Mouse (Mus musculus) liver, adult 2 months (tissue): ENCODE data around the gene Vwa3a. TPM values are rescaled to one million over a fixed set of nuclear protein-coding genes. Genes with fewer than 3 reads are reported as not detected.

Experiments used
- DNase-seq: peaks from one replicate; pipeline ENCODE4 v3.0.0-alpha.2; 2011; ENCODE audit warnings: low read depth, low spot score; ENCODE audit errors: extremely low read depth
- H3K27ac ChIP-seq: fragments of 200-500 bp; replicated peaks from 2 replicates; pipeline ENCODE4 v1.5.1; 2012; ENCODE audit warnings: low read depth, mild to moderate bottlenecking, control low read depth, inconsistent platforms, low read length; ENCODE audit not compliant: insufficient read depth
- H3K27me3 ChIP-seq: fragments of 200-500 bp; 2 replicates; pipeline ENCODE4 v1.6.1; 2012; ENCODE audit warnings: mild to moderate bottlenecking, moderate library complexity, low read length, inconsistent platforms; ENCODE audit not compliant: control insufficient read depth, insufficient read depth
- H3K36me3 ChIP-seq: fragments of 200-500 bp; 2 replicates; pipeline ENCODE4 v1.6.1; 2012; ENCODE audit warnings: low read length, inconsistent platforms; ENCODE audit not compliant: control insufficient read depth, insufficient read depth
- H3K4me1 ChIP-seq: fragments of 200-500 bp; 2 replicates; pipeline ENCODE4 v1.6.1; 2011; ENCODE audit warnings: low read length; ENCODE audit not compliant: control insufficient read depth, insufficient read depth
- H3K4me3 ChIP-seq: fragments of 200-500 bp; 2 replicates; pipeline ENCODE4 v1.5.1; 2011; ENCODE audit warnings: low read depth, mild to moderate bottlenecking, control low read depth, low read length, moderate library complexity; ENCODE audit not compliant: insufficient read depth
- H3K79me2 ChIP-seq: fragments of 200-500 bp; 2 replicates; pipeline ENCODE4 v1.6.1; 2012; ENCODE audit warnings: inconsistent platforms, mild to moderate bottlenecking, low read length, moderate library complexity; ENCODE audit not compliant: control insufficient read depth, insufficient read depth
- H3K9ac ChIP-seq: fragments of 200-500 bp; 2 replicates; pipeline ENCODE4 v1.6.1; 2012; ENCODE audit warnings: low read depth, mild to moderate bottlenecking, control low read depth, inconsistent platforms, low read length
- CTCF ChIP-seq: fragments of 200-500 bp; IDR thresholded peaks from 2 replicates; pipeline ENCODE4 v1.5.1; 2011; ENCODE audit warnings: low read depth, low read length, control low read depth
- POLR2A ChIP-seq: fragments of 200-500 bp; IDR thresholded peaks from 2 replicates; pipeline ENCODE4 v1.6.1; 2011; ENCODE audit warnings: low read length, control low read depth; ENCODE audit not compliant: insufficient read depth; ENCODE audit errors: extremely low read depth
- WGBS: fragments of 180-500 bp; shearing (Covaris S2); methylation state at CpG from one replicate; pipeline ENCODE4 v1.1.7; 2018; 5-methylcytosine and 5-hydroxymethylcytosine counted together
- polyA plus RNA-seq: library from polyadenylated mRNA; depleted of rRNA; stranded (reverse); fragments of >200 nt; gene quantifications from 2 replicates; pipeline ENCODE4 v1.2.3, GENCODE M21; 2012
- total RNA-seq: library from RNA; depleted of rRNA; stranded (reverse); fragments of >200 nt; gene quantifications from 2 replicates; pipeline ENCODE4 v1.2.3, GENCODE M21; 2014

Vwa3a gene
- total and polyA plus RNA-seq, 2 experiments: under 0.01 TPM; not detected in 1

DNA sequence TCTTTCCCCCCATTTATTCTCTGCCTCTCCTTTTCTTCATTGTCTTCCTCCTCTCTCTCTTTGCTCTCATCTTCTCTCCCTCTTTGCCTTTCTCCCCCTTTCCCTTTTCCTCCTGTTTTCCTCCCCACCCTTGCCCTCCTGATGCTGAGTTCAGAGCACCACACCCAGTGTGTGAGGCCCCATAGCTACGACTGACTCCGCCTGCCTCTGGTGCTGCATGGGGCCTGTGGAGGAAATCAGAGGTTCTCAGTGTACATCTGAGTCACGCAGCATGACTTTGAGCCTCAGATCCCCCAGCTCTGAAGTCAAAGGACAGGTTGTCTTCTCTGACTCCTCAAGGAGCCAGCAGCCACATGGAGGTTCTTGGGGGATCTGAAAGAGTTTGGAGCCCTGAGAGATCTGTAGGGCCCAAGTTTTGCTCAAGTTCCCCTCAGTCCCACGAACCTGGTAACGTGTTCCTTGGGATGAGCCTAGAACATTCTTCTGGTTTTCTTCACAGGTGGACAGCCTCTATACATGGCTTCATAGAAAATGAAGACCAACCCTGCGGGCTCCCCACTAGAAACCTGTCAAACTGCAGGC, 72.8 kb downstream of the Vwa3a start, which contains the start of gene Gm5737:
Gene Gm5737, plus strand, starts transcription at position 532 of the 582 bp plus-strand sequence.
- H3K36me3 ChIP-seq: no peaks in the 10 kb centered on the region
- no peak within 1 kb of the TSS for H3K4me3 ChIP-seq
- DNase-seq: no peak
- H3K4me1 ChIP-seq: no peaks in the 10 kb centered on the region
- H3K27ac ChIP-seq: no peak within 1 kb of the TSS
- no peaks in the 10 kb centered on the region for H3K79me2 ChIP-seq
- WGBS: 82% methylated on average over 6 of the region's 6 CpGs
- H3K9ac ChIP-seq: no peak within 1 kb of the TSS
- TF ChIP-seq CTCF (no peak), POLR2A (no peak)
- 0 out of 2 replicates have a peak, but pooled peaks cover 3% of the 10 kb centered on the region for H3K27me3 ChIP-seq

DNA sequence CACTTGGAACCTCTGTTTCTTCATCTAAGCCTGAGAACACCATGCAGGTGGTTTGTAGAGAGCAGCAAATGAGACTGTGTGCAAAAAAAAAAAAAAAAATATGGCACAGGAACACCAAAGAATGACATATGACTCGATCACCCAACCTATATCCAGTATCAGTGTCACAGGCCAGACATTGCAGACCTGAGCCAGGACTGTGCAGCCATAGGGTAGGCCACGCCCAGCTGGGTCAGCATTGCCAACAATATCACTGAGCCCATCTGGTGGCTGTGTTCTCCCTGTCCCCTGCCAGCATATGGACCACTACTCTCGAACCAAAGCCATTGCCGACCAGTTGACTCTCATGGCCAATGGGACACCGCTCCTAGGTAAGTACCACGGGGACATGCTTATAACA, 78.4 kb downstream of the Vwa3a start:
- H3K27ac ChIP-seq: no peak overlapping the region
- 89% methylated on average over 6 of the region's 6 CpGs for WGBS
- H3K9ac ChIP-seq: no peak overlapping the region

DNA sequence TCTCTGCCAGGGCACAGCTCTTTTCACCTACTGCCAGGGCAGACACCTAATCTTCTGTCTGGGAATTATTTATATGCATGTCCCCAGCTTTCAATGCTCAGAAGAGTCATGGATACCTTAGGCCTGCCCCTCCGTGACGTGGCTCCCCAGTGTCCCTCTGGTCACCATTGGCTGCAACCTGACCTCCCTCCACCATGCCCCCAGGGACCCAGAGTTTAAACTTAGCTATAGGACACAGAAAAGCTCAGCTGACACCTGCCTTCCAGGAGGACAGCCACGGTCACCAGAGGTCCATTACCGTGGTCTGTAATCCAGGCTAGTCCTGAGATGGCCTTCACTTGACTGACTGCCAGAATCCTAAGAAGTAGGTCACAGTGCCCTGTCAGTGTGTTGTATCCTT, 80.3 kb downstream of the Vwa3a start:
- TF ChIP-seq CTCF (no peak), POLR2A (no peak)
- DNase-seq: peak; percentile 10
- Histone ChIP-seq H3K27me3 (no peaks in the 10 kb centered on the region), H3K79me2 (no peaks in the 10 kb centered on the region), H3K36me3 (no peaks in the 10 kb centered on the region), H3K9ac (no peak overlapping the region), H3K4me3 (no peak overlapping the region), H3K4me1 (no peaks in the 10 kb centered on the region), H3K27ac (no peak overlapping the region)
- WGBS: 71% methylated on average over 4 of the region's 4 CpGs

More for the DNA sequence above, 78.4 kb downstream of the Vwa3a start:
- Histone ChIP-seq H3K27me3 (no peaks in the 10 kb centered on the region), H3K4me3 (no peak overlapping the region), H3K36me3 (no peaks in the 10 kb centered on the region), H3K79me2 (no peaks in the 10 kb centered on the region), H3K4me1 (no peaks in the 10 kb centered on the region)
- no peak for DNase-seq
- no peak for TF ChIP-seq CTCF
- no peak for TF ChIP-seq POLR2A

DNA sequence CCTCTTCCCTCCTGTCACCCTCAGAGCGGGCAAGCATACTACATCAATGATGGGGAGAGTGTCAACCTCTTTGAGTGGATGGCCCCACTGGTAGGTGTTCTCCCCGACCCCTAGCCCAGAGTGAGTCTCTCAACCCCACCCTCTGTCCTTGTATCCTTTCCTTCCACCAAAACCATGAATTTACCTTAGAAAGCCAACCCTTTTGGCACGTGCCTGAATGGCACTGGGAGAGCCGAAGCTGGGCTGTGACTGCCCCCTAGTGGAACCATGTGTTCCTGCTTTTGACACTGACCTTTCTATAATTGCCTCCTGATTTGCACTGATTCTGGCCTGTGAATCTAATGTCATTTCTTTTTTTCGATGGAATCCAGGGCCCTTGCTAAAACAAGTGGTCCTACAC, 84.1 kb downstream of the Vwa3a start:
- Histone ChIP-seq H3K4me1 (no peaks in the 10 kb centered on the region), H3K79me2 (no peaks in the 10 kb centered on the region), H3K27me3 (no peaks in the 10 kb centered on the region), H3K9ac (no peak overlapping the region), H3K4me3 (no peak overlapping the region), H3K36me3 (no peaks in the 10 kb centered on the region), H3K27ac (no peak overlapping the region)
- DNase-seq: peak; percentile 38
- TF ChIP-seq POLR2A (no peak), CTCF (peak; percentile 92)
- WGBS: 21% methylated on average over 5 of the region's 5 CpGs

DNA sequence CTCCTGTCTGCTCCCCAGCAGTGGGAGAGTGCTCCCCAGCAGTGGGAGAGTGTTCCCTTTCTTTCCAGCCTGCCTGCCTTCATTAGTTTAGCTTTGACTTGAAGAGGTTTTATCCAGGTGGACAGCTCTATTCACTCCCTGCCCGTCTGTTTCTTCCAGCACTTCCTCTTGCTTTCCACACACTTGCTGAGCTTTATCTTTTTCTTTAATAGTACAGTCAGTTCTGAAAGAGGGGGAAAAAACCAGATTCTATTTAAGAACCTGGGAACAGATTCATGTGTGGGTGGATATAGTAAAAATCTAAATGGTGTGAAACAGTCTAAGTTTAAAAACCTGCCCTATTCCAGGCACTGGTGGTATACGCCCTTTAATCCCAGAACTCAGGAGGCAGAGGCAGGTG, 86.0 kb downstream of the Vwa3a start:
- WGBS: 82% methylated on average over 2 of the region's 2 CpGs

DNA sequence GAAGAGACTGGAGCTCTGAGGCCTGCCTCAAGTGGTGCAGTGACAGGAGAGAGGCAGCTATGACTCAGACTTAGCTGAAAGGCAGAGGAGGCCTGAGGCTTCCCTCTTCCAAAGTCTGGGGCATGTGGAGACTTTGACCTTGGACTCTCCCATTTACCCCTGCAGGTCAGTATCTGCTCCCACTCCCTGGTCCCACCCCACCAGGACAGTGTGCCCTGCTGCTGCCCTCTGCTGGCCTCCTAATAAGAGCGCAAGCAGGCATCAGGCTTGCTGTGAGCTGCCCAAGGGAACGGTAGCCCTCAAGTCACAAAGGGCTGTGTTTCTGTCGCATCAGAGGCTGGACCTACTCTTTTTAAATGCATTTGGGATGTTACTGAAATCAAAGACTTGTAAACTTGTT, 87.3 kb downstream of the Vwa3a start:
- Histone ChIP-seq H3K4me1 (peaks cover 7% of the 10 kb centered on the region; the same call in 1 of the 2 replicates), H3K36me3 (no peaks in the 10 kb centered on the region), H3K27ac (no peak overlapping the region), H3K79me2 (no peaks in the 10 kb centered on the region), H3K9ac (no peak overlapping the region), H3K27me3 (no peaks in the 10 kb centered on the region), H3K4me3 (no peak overlapping the region)
- TF ChIP-seq POLR2A (no peak), CTCF (peak; percentile 82)
- DNase-seq: no peak
- 42% methylated on average over 3 of the region's 3 CpGs for WGBS

More for the DNA sequence above, 86.0 kb downstream of the Vwa3a start:
- Histone ChIP-seq H3K27ac (no peak overlapping the region), H3K36me3 (no peaks in the 10 kb centered on the region), H3K9ac (no peak overlapping the region), H3K4me3 (no peak overlapping the region), H3K27me3 (no peaks in the 10 kb centered on the region), H3K4me1 (no peaks in the 10 kb centered on the region), H3K79me2 (no peaks in the 10 kb centered on the region)
- no peak for DNase-seq
- no peak for TF ChIP-seq CTCF
- no peak for TF ChIP-seq POLR2A
